Mouse (Mus musculus) monocyte, adult 5-6 weeks (primary cell): ENCODE measurements around the gene Dlgap1. TPM values are rescaled to one million over a fixed set of nuclear protein-coding genes. Genes with fewer than 3 reads are reported as not detected.
"Not testable (repeated sequence)": the region's sequence is repeated elsewhere in the genome, so short reads cannot be mapped to it uniquely, and the experiment has no call there.

Experiments used
- ATAC-seq: fragments of 153-309, 156-312 bp; replicated peaks from 2 replicates; pipeline ENCODE4 v1.8.0; 2017; ENCODE audit warnings: mild to moderate bottlenecking; ENCODE audit not compliant: low TSS enrichment, insufficient number of reproducible peaks, severe bottlenecking, poor library complexity, low FRiP score
- total RNA-seq: library from RNA; stranded (forward); fragments of 200-1000, 200-491, 200-594 nt; gene quantifications from 3 replicates; pipeline ENCODE4 v1.2.3, GENCODE M21; 2017

Dlgap1 gene
- total RNA-seq, 1 experiment from 2014 or later = not detected

DNA sequence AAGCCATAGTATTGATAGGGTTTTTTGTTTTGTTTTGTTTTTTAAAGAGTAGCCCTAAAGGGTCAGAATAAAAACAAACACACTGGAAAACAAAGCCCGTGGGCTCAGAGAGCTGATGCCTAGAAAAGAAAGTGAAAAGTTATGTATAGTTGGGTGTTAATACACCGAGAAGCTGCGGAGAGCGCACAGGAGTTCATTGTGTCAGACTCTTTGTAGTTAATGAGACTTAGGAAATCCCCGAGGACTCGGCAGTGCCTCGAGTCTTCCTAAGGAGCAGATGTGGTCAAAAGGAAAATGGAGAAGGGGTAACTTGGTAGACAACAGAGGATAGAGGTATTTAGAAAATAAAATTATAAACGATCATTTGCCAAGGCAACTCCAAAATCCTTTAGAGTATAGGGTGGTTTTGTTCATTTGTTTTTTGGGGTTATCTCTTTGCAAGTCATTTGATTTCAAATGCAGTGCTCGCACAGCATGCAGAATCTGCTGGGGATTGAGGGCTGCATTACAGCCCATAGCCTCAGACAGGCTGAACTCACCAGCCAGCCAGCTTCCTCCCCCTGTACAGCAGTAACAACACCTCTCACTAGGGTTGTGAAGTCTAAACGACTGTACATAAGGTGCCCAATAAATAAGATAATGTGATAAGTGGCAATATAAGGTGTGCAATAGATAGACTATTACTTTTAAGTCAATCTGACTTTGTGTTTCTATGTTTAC lies 866.4 kb downstream of the Dlgap1 start:
- no peak for ATAC-seq

DNA sequence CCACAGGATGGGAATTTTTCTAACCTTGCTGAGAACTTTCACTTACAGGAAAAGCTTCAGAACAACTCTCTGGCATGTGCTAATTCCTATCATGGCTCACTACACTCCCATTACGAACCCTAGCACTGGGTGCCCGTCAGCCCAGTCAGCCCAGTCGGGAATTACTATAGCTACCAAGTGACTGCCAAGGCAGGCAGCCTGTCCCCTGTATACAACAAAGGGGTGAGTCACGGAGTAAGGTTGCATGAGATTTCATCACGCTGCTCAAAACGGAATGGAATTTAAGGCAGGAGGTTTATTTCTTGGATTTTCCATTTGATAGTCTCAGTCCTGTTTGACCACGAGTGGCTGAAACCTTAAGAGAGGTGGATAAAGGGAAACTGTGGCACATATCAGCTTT lies 867.9 kb downstream of the Dlgap1 start:
- ATAC-seq = no peak

DNA sequence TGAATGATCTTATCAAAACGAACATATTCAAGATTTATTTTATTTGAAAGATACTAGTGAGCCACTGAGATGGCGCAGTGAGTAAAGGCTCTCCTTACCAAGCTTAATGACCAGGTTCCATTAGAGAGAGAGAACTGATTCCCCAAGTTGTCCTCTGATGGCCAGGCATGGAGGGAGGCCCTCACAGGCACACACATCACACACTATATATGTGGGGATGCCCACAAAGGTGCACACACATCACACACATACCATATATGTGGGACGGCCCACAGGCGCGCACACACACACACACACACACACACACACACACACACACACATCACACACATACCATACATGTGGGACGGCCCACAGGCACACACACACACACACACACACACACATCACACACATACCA lies 868.6 kb downstream of the Dlgap1 start:
- ATAC-seq = not testable (repeated sequence)

DNA sequence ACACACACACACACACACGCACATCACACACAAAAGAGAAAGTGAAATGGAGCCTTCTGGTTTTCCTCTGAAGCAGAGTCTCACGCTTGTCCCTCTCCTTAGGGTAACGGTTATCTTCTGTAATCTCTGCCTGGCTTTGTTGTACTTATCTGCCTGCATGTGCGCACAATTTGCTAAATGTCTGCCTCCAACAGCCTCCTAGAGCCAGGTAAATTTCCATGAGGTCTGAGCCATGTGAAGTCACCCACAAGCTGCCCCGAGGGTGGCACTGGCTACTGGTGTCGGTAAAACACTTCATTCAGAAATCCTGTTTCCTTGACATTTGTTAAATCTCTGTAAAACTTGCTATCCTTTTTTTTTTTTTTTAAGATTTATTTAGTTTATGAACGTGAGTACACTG lies 869.2 kb downstream of the Dlgap1 start:
- ATAC-seq = no peak

DNA sequence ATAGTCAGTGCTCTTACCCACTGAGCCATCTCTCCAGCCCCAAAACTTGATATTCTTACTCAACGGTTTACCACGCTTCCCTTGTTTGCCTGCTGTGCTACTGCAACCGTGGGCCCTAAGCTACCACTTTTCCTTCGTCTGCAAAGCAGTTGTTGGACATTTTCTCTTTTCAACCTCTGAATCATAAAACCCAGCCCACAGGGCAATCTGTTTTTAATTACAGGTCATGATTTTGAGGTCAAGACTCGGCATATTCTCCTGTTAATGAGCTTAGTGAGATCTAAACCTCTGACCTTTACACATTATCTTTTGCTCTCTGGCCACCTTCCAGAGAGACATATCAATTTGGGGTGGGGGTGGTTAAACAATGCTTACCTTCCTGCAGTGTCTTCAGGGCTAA lies 869.7 kb downstream of the Dlgap1 start:
- ATAC-seq = no peak

DNA sequence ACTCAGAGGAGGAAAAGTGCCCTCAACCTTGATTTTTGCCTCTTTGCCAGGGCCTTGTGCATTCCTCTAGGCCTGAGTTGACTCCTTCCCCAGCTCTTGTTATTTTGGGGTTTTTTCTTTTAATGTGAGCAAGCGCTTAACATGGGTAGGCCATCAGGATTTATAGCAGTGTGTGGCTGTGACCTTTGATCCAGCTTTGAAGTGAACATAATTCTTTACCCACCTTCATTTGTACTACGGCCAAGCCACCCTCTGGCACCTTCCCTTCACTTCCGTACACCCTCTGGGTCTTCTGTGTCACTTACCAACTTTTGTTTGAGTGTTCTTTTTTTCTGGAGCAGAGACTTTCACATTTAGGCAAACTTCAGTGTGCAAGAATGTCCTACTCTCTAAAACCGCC lies 874.4 kb downstream of the Dlgap1 start:
- no peak for ATAC-seq

DNA sequence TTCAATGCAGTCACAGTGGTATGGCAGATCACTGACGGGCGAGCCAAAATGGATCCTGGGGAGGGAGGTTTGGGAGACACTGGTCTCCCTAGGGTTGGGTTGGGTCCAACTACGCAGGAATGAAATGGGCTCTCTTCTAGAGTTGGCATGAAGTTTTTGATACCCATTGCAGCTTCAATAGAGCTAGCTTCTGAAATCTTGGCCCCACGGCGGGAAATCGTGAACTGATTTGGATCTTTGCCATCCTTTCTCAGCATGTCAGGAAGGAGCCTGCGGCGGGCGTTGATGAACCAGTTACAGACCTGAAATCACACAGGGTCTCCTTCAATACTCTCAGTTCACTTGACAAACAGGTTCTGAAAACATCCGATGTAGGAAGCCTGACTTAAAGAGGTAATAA lies 876.1 kb downstream of the Dlgap1 start:
- ATAC-seq = no peak

DNA sequence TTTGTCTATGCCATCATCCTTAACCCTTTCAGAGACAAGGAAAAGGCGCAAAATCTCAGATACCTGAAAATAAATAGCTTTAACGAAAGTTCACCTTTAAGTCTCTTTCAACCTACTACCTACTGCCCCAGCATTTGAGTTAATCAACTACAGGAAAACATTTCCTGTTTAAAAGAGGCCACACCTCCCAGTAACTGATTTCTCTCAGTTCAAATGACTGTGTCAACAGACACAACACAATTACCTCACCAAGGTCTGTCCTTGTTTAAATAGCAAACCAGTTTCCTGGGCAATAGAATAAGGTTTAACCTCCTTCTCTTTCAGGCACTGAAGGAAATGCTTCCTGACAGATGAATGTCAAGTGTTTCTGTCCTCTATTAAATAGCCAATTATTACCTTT lies 876.7 kb downstream of the Dlgap1 start:
- ATAC-seq = no peak

DNA sequence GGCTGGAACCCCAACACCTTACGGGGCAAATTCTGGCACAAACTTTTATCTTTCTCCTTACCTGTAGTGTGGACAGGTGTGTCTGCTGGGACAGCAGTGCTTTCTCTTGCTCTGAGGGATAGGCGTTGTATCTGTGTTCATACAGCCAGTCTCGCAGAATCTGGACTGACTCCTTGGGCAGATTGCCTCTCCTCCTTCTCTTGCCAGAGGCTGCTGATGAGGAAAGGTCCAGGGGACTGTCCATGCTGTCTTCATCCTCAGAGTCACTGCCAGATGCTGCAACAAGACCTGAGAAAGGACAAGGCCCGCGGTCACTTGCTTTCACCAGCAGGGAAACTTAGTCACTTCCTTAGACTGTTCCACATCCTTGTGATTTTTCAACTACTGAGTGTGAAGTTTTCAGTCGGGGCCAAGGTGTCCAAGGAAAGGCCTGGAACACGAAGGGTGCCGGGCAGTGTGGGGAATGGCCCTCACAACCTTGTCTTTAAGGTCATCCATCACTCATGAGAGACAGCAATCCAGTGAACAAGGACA lies 877.3 kb downstream of the Dlgap1 start:
- ATAC-seq = no peak

DNA sequence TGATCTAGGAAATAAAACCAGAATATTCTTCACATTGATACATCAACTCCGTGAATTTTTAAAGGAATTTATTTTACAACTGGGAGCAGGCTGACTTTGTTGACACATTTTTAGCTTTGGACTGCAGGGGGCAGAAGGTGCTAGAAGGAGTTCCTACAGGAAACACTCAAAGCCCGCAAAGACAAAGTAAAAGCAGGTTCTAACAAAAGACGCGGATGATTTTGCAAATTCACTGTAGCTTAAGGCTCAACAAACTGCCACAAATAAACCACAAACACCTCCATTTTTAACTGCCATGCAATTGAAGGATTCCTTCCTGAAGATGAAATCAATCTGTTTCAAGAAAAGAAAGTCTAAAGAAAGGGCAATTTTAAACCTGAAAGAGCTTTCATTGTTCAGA lies 878.2 kb downstream of the Dlgap1 start:
- no peak for ATAC-seq

DNA sequence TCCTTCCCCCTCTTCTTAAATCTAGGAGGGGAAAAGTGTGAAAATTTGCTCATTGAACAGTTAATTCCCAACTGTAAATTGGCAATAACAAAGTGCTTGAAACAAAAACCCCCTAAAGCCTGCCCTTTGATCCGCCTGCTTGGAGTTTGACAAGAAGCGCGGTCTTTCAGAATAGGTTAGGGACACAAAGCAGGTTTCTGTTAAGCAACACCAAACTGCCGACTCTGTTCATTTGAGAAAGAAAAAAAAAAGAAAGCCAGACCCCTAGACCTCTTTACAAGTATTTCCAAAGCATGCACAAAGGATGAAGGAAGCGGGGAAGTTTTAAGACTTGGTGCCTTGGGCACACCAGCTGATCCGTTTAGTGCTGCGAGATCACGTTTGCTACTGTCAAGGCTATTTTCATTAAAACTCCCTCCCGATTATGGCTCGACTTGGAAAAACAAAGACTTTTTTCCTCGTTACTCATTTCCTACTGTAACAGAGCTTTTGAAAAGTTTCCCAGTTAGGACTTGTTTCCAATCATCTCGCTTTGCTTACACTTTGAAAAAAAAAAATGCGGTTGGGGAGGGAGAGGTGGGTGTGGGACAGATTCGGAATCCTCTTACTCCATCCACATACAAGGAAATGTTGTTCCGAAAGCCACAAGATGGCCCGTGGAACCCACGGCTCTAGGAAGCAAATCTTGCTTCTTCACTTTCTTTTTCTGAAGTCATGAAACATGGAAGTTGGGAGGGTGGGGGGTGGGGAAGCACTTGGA lies 879.1 kb downstream of the Dlgap1 start:
- no peak for ATAC-seq

DNA sequence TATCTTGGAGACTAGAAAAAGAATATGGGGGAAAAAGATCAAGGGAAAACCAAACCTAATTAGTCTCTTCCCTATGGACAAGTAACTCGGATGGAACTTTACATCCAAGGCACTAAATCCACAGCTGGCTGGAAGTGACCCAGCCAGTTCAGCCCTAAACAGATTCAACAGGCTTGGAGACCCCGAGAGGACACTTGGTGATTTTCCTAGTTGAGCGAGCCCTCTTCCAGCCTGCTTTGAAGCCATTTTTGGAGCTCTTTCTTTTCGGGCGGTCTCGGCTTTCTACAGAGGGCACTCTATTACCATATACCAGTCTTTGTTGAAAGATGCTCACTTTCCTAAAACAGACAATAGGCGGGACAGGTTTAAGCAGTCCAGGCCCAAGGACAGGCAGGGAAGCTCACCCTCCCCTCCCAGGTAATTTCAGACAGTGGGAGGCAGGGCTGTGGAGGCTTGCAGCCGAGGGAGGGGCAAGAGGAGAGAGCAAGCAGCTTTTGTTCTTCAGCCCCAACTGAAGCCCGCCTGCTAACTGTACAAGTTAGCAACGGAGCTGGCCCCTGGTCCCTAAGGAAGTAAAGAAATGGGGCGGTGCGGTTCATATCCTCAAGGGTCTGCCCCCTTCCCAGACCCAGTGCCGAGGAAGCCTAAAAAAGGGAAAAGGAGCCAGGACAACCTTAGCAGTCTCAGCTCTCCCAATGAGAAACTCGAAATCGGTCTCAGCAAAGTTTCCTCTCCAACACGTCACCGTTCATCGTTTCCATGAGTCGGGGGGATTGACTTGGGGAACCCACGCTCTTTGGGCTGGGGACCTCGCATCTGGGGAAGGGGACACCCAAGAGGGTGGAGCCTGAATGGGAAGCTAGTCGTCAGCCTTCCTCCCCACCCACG lies 879.9 kb downstream of the Dlgap1 start:
- ATAC-seq = no peak

DNA sequence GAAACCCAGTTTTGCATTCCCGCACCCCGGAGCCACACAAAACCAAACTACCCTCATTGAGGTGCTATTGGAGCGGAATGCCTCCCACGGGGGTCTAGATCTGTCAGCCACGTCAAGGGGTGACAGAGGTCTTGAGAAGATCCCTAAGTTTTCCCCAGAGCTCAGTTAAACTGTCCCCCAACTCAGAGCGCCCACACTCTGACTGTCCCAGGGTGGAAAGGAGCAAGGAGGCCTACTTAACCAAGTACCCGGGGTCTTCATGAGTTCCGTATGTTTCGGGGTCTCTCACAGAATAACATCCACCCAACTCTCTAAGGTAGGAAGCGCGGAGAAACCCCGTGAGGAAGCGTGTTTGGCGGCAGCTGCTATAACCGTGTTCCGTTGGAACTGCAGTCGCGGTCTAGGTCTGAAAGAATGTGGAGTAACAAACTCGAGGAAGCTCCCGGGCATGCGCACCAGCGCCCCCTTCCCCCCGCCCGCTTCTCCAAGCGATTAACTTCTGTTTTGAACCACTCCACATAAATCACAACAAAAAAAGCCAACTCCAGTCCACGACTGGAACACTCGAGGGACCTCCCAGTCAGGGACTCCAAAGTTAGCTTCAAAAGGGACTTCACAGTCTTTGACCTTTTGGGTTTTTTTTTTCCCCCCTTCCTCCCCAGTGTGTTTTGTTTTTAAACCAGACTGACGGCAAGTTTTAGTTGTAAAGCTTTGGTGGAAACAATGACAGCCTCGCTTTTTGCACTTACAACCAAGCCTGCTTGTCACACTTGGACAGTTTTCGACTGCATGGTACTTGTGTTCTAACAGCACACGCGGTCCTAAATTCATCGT lies 880.7 kb downstream of the Dlgap1 start:
- ATAC-seq = 0 out of 2 replicates have a peak, but pooled peaks have one; percentile 5

DNA sequence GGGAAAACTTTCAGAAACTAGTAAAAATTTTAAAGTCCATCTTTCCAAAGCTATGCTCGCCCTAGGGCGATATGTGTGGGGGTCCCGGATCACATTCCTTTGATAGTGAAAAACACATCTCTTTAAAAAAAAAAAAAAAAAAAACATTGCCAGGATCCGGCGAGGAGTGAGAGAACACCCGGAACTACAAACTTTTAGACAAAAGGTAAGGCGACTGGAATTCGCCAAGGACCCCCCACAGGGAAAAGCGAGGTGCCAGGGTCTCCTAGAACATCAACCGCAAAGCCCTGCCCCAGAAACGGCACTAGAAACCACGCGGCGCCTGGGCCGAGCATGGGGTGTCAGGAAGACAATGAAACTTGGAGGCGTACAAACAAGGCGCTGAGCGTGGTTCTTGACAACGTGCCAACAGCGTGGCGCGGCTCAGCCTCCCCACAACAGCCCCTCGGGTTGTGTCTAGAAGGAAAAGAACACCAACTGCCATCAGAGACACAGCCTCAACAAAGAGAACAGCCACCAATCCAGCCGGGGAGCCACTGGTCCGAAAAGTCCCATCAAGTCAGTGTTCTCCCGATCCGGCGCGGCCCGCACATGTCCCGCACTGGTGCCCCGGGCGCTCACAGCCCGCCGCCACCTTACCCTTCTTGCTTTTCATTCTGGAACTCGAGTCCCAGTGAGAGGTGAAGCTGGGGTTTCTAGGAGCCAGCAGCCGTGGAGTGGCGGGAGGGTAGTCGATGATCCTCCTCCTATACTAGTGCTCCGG lies 881.5 kb downstream of the Dlgap1 start:
- ATAC-seq = no peak

DNA sequence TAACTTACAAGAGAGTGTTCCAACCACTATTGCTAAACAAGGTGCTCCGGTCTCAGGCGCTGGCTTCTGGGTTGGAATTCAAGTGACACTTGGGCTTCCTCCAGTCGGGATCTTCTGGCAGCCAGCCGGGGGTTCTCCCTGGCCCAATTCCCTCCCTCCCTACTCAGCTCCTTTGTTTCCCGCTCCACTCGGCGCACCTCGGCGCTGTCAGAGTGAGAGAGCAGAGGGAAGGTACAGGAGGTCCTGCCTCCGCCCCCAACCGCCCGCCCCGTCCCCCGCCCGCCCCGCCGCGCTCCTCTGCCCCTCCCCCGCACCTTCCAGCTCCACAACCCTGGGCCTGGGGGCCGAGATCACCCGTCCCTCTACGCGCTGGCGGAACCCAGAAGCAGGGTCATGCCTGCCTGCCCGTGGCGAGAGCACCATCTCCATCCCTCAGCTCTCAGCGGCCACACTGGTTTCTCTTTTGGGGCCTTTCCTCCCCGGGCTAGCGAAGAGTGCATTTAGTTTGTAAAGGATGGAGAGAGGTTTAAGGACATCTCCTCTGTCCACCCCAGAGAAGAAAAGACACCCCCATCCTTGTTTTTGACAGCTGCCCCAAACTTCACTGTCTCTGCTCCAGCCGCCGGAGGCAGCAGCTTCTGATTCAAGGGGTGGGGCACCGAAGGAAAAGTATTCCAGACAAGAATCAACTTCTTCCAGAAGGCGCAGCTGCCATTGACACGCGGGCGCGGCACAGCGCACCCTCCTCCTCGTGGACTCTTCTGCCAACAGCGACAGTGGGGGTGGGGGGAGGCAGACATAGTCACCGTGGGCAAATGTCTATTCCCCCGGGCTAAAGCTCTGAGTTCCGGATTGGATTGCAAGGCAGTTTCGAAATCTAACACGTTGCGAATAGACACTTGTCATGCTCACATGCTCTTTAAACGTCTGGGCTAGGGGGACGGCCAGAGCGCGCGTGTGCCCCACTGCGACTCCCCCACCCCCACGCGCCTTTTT lies 882.4 kb downstream of the Dlgap1 start:
- ATAC-seq = peak; percentile 42

DNA sequence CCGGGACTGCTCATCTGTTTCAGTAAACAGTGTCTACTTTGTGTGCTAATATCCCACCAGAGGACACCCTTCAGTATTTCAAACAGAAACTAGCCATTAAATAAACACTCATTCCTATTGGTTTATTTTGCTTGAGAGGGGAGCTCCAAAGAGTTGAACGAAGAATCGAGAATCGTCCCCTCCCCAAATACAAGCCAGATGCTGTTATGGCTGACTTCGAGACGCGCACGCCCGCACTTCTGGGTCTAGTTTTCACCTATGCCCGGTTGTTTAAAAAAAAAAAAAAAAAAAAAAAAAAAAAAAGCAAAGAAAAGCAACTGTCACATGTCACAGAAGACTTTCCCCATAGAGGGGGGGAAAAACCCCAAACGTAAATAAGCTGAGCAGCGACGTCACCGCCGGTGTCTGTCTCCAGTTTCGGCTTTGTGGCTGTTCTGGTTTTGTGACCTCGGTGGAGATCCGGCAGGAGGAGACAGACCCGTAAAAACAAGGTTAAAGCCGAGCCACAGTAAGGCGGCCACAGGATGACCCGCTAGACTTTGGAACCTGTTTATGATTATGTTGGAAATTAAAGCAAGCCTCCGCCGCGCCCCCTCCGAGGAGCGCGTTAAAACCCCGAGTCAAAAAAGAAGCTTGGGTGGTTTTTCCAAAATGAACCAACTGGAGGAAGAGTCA lies 883.3 kb downstream of the Dlgap1 start:
- peak; percentile 32 for ATAC-seq
